ENCODE assay signal across 9 mouse cellular contexts in genomic region chr9:50725921-50726590, GRCm38 (mm10). TPM values are rescaled to one million over a fixed set of nuclear protein-coding genes. Genes with fewer than 3 reads are reported as not detected.
DNase-seq lines count a peak whose midpoint lies in the region; ATAC-seq and TF ChIP-seq lines count a peak whose summit lies in the region.
"Had no signal": no experiment of that assay in that cellular context is flagged by ENCODE, and none has a peak within 500 bp of the region (broad histone marks: within the 10 kb centered on the region; RNA-seq: fewer than 3 reads in every experiment).

No protein-coding gene starts in this region.

- 57% methylated on average over 8 of the region's 8 CpGs for WGBS in kidney, adult 2 months
- 18% methylated on average over 8 of the region's 8 CpGs for WGBS in embryonic facial prominence, embryonic 11.5 days
- WGBS in hindbrain, embryonic 13.5 days = 21% methylated on average over 8 of the region's 8 CpGs
- WGBS in neural tube, embryonic 11.5 days = 51% methylated on average over 8 of the region's 8 CpGs

- no peak for TF ChIP-seq CTCF in kidney, adult 2 months (conservative IDR thresholded peaks at IDR 0.05; ENCODE audit: insufficient read depth, insufficient read length, low read depth, low read length)

- H3K4me3 ChIP-seq in kidney, adult 2 months (ENCODE audit: insufficient read depth, low read depth, low read length) = no peak overlapping the region
- H3K4me3 ChIP-seq in embryonic facial prominence, embryonic 11.5 days (ENCODE audit: low read depth, low read length) = peak overlapping the region; percentile 23
- H3K4me3 ChIP-seq in hindbrain, embryonic 13.5 days = peak overlapping the region; percentile 59
- peak overlapping the region; percentile 61; the same call in 1 of the 2 replicates for H3K4me3 ChIP-seq in neural tube, embryonic 11.5 days (ENCODE audit: low read depth, low read length)

- H3K27me3 ChIP-seq in kidney, adult 2 months (replicated peaks; ENCODE audit: control insufficient read depth, insufficient read depth, low read length) = no peaks in the 10 kb centered on the region
- no peaks in the 10 kb centered on the region for H3K27me3 ChIP-seq in embryonic facial prominence, embryonic 11.5 days (ENCODE audit: control insufficient read depth, insufficient read depth, low read length)
- no peaks in the 10 kb centered on the region for H3K27me3 ChIP-seq in hindbrain, embryonic 13.5 days
- H3K27me3 ChIP-seq in neural tube, embryonic 11.5 days (ENCODE audit: control insufficient read depth, insufficient read depth, low read length) = no peaks in the 10 kb centered on the region

- peak overlapping the region; percentile 19 for H3K27ac ChIP-seq in kidney, adult 2 months (ENCODE audit: insufficient read depth, low read depth, low read length)
- H3K27ac ChIP-seq in embryonic facial prominence, embryonic 11.5 days (replicated peaks; ENCODE audit: low read depth, low read length) = peak overlapping the region; percentile 82
- peak overlapping the region; percentile 91 for H3K27ac ChIP-seq in hindbrain, embryonic 13.5 days
- H3K27ac ChIP-seq in neural tube, embryonic 11.5 days (ENCODE audit: low read depth, low read length) = 0 out of 2 replicates have a peak overlapping the region, but pooled peaks have one; percentile 2

- H3K4me2 ChIP-seq in embryonic facial prominence, embryonic 11.5 days (ENCODE audit: low read depth, low read length) = peak overlapping the region; percentile 78
- H3K4me2 ChIP-seq in hindbrain, embryonic 13.5 days = peak overlapping the region; percentile 83
- peak overlapping the region; percentile 83 for H3K4me2 ChIP-seq in neural tube, embryonic 11.5 days (ENCODE audit: low read depth)

- DNase-seq in kidney, adult 2 months = no peak
- DNase-seq in kidney, postnatal 25 days = no peak
- peak; percentile 72 for DNase-seq in embryonic facial prominence, embryonic 11.5 days (ENCODE audit: low spot score)
- peak; percentile 28 for DNase-seq in neural tube, embryonic 11.5 days (ENCODE audit: low spot score)
- no peak for DNase-seq in urinary bladder, adult 2 months (ENCODE audit: low spot score)
- DNase-seq in left cerebral cortex, postnatal 10 days (ENCODE audit: extremely low spot score in 1 of 2, low spot score in 2 of 2) = no peak
- DNase-seq in adrenal gland, postnatal 36 days = no peak

- H3K36me3 ChIP-seq in kidney, adult 2 months (ENCODE audit: control insufficient read depth, insufficient read depth, low read length) = no peaks in the 10 kb centered on the region
- H3K36me3 ChIP-seq in embryonic facial prominence, embryonic 11.5 days (replicated peaks; ENCODE audit: control insufficient read depth, insufficient read depth, low read depth, low read length) = no peaks in the 10 kb centered on the region
- no peaks in the 10 kb centered on the region for H3K36me3 ChIP-seq in hindbrain, embryonic 13.5 days
- no peaks in the 10 kb centered on the region for H3K36me3 ChIP-seq in neural tube, embryonic 11.5 days (ENCODE audit: control insufficient read depth, insufficient read depth, low read length)

- no peak for ATAC-seq in embryonic facial prominence, embryonic 11.5 days (replicated peaks; ENCODE audit: insufficient number of reproducible peaks, low FRiP score, low TSS enrichment, low read depth)
- no peak for ATAC-seq in hindbrain, embryonic 13.5 days (ENCODE audit: low FRiP score)
- no peak for ATAC-seq in neural tube, embryonic 11.5 days (ENCODE audit: insufficient read depth, low FRiP score, low TSS enrichment)
- ATAC-seq: intestine, postnatal 0 days had no signal

- H3K4me1 ChIP-seq in kidney, adult 2 months (ENCODE audit: control insufficient read depth, insufficient read depth, low read length) = peaks cover 7% of the 10 kb centered on the region; the same call in 1 of the 2 replicates
- H3K4me1 ChIP-seq in embryonic facial prominence, embryonic 11.5 days (ENCODE audit: control insufficient read depth, insufficient read depth, low read length) = no peaks in the 10 kb centered on the region
- H3K4me1 ChIP-seq in hindbrain, embryonic 13.5 days (replicated peaks) = peaks cover 68% of the 10 kb centered on the region
- peaks cover 16% of the 10 kb centered on the region for H3K4me1 ChIP-seq in neural tube, embryonic 11.5 days (ENCODE audit: control insufficient read depth, insufficient read depth, low read length)

- intact Hi-C loops in left cerebral cortex, postnatal 10 days (cut with DNase I) = no loop called here

- no peaks in the 10 kb centered on the region for H3K9me3 ChIP-seq in embryonic facial prominence, embryonic 11.5 days (replicated peaks; ENCODE audit: control insufficient read depth, low read length)
- no peaks in the 10 kb centered on the region for H3K9me3 ChIP-seq in hindbrain, embryonic 13.5 days
- no peaks in the 10 kb centered on the region for H3K9me3 ChIP-seq in neural tube, embryonic 11.5 days (ENCODE audit: control insufficient read depth, low read length)

- no peak for TF ChIP-seq POLR2A in kidney, adult 2 months (IDR thresholded peaks at IDR 0.05; ENCODE audit: low read depth, low read length)

- H3K9ac ChIP-seq in embryonic facial prominence, embryonic 11.5 days (replicated peaks; ENCODE audit: low read length) = peak overlapping the region; percentile 33; the same call in 1 of the 2 replicates
- peak overlapping the region; percentile 87 for H3K9ac ChIP-seq in hindbrain, embryonic 13.5 days
- H3K9ac ChIP-seq in neural tube, embryonic 11.5 days (ENCODE audit: low read length) = peak overlapping the region; percentile 2; the same call in 1 of the 2 replicates

RNA-seq across cellular contexts. Expression of gene Dixdc1, which starts 13.3 kb away (rescaled TPM):
- polyA plus RNA-seq in kidney, adult 2 months (2012; rRNA removed) = 4.6 and 5.3 TPM in 2 replicates
- 24.2 and 25.3 TPM in 2 replicates for polyA plus RNA-seq in embryonic facial prominence, embryonic 11.5 days (2014; fragmentation: Nextera tagmentation; extraction: Ambion mirVana)
- 35.0 and 36.4 TPM in 2 replicates for polyA plus RNA-seq in hindbrain, embryonic 13.5 days (2015; fragmentation: Nextera tagmentation; extraction: Ambion mirVana)
- polyA plus RNA-seq in neural tube, embryonic 11.5 days (2014; fragmentation: Nextera tagmentation; extraction: Ambion mirVana) = 27.4 and 33.0 TPM in 2 replicates
- 9.1 and 11.4 TPM in 2 replicates for polyA plus RNA-seq in urinary bladder, adult 2 months (2012; rRNA removed)
- 10 to 100 TPM; 75.0 to 76.6 TPM for total RNA-seq in left cerebral cortex, postnatal 10 days (2021)
- 1 to 10 TPM; 5.6 to 6.2 TPM for total RNA-seq in adrenal gland, postnatal 36 days (2021)

RNA-seq across cellular contexts. Expression of gene 2310030G06Rik, which starts 20.3 kb away (rescaled TPM):
- polyA plus RNA-seq in kidney, adult 2 months (2012; rRNA removed) = 39.0 and 41.1 TPM in 2 replicates
- 3.4 and 3.8 TPM in 2 replicates for polyA plus RNA-seq in embryonic facial prominence, embryonic 11.5 days (2014; fragmentation: Nextera tagmentation; extraction: Ambion mirVana)
- 1.1 and 1.9 TPM in 2 replicates for polyA plus RNA-seq in hindbrain, embryonic 13.5 days (2015; fragmentation: Nextera tagmentation; extraction: Ambion mirVana)
- 1.1 and 1.3 TPM in 2 replicates for polyA plus RNA-seq in neural tube, embryonic 11.5 days (2014; fragmentation: Nextera tagmentation; extraction: Ambion mirVana)
- polyA plus RNA-seq in urinary bladder, adult 2 months (2012; rRNA removed) = 12.4 and 13.5 TPM in 2 replicates
- 1 to 10 TPM; 2.0 to 2.7 TPM for total RNA-seq in left cerebral cortex, postnatal 10 days (2021)
- 1 to 10 TPM; 3.5 to 4.6 TPM for total RNA-seq in adrenal gland, postnatal 36 days (2021)

RNA-seq across cellular contexts. Expression of gene Cryab, which starts 25.1 kb away (rescaled TPM):
- 548 and 676 TPM in 2 replicates for polyA plus RNA-seq in kidney, adult 2 months (2012; rRNA removed)
- 17.4 and 23.2 TPM in 2 replicates for polyA plus RNA-seq in embryonic facial prominence, embryonic 11.5 days (2014; fragmentation: Nextera tagmentation; extraction: Ambion mirVana)
- polyA plus RNA-seq in hindbrain, embryonic 13.5 days (2015; fragmentation: Nextera tagmentation; extraction: Ambion mirVana) = 10.7 and 11.3 TPM in 2 replicates
- polyA plus RNA-seq in neural tube, embryonic 11.5 days (2014; fragmentation: Nextera tagmentation; extraction: Ambion mirVana) = 12.8 and 14.4 TPM in 2 replicates
- polyA plus RNA-seq in urinary bladder, adult 2 months (2012; rRNA removed) = 150 and 169 TPM in 2 replicates
- 10 to 100 TPM; 67.6 to 87.4 TPM for total RNA-seq in left cerebral cortex, postnatal 10 days (2021)
- 10 to 100 TPM; 21.2 to 46.6 TPM for total RNA-seq in adrenal gland, postnatal 36 days (2021)

RNA-seq across cellular contexts. Expression of gene Hspb2, which starts 26.1 kb away (rescaled TPM):
- 20.0 and 21.1 TPM in 2 replicates for polyA plus RNA-seq in kidney, adult 2 months (2012; rRNA removed)
- 3.0 and 4.4 TPM in 2 replicates for polyA plus RNA-seq in embryonic facial prominence, embryonic 11.5 days (2014; fragmentation: Nextera tagmentation; extraction: Ambion mirVana)
- 1.3 and 1.7 TPM in 2 replicates for polyA plus RNA-seq in hindbrain, embryonic 13.5 days (2015; fragmentation: Nextera tagmentation; extraction: Ambion mirVana)
- 8.4 and 8.6 TPM in 2 replicates for polyA plus RNA-seq in neural tube, embryonic 11.5 days (2014; fragmentation: Nextera tagmentation; extraction: Ambion mirVana)
- polyA plus RNA-seq in urinary bladder, adult 2 months (2012; rRNA removed) = 48.5 and 54.7 TPM in 2 replicates
- 1 to 10 TPM; 1.7 to 2.2 TPM for total RNA-seq in left cerebral cortex, postnatal 10 days (2021)
- total RNA-seq in adrenal gland, postnatal 36 days (2021) = 1 to 10 TPM; 1.5 to 2.2 TPM

RNA-seq across cellular contexts. Expression of gene Fdxacb1, which starts 42.0 kb away (rescaled TPM):
- polyA plus RNA-seq in kidney, adult 2 months (2012; rRNA removed) = 3.6 and 4.3 TPM in 2 replicates
- polyA plus RNA-seq in embryonic facial prominence, embryonic 11.5 days (2014; fragmentation: Nextera tagmentation; extraction: Ambion mirVana) = 14.1 and 14.3 TPM in 2 replicates
- polyA plus RNA-seq in hindbrain, embryonic 13.5 days (2015; fragmentation: Nextera tagmentation; extraction: Ambion mirVana) = 11.5 and 12.3 TPM in 2 replicates
- polyA plus RNA-seq in neural tube, embryonic 11.5 days (2014; fragmentation: Nextera tagmentation; extraction: Ambion mirVana) = 10.5 and 10.6 TPM in 2 replicates
- 8.2 and 8.6 TPM in 2 replicates for polyA plus RNA-seq in urinary bladder, adult 2 months (2012; rRNA removed)
- total RNA-seq in left cerebral cortex, postnatal 10 days (2021) = 1 to 10 TPM; 5.5 to 6.6 TPM
- 1 to 10 TPM; 4.2 to 6.1 TPM for total RNA-seq in adrenal gland, postnatal 36 days (2021)

Comparison
In these comparisons a context has a peak if more than half of its experiments do, and no peak if none do; other contexts are left out.
1. DNase-seq: peak in embryonic facial prominence, embryonic 11.5 days (single experiment) and neural tube, embryonic 11.5 days (single experiment); none in kidney, adult 2 months (single experiment), kidney, postnatal 25 days (0 of 2), urinary bladder, adult 2 months (single experiment), left cerebral cortex, postnatal 10 days (0 of 2) and adrenal gland, postnatal 36 days (0 of 2).
2. H3K27ac ChIP-seq: peak in every context shown above with its lines; median percentile 91 in hindbrain, embryonic 13.5 days; 82 in embryonic facial prominence, embryonic 11.5 days; 19 in kidney, adult 2 months; 2 in neural tube, embryonic 11.5 days.
3. H3K9ac ChIP-seq: peak in every context shown above with its lines; median percentile 87 in hindbrain, embryonic 13.5 days; 33 in embryonic facial prominence, embryonic 11.5 days; 2 in neural tube, embryonic 11.5 days.
4. Peak in every context shown above with its lines, with median percentiles within 50 percentile points of each other: H3K4me2 ChIP-seq.